Mouse (Mus musculus): Measurements from ENCODE around the gene Ermp1. TPM values are rescaled to one million over a fixed set of nuclear protein-coding genes. Genes with fewer than 3 reads are reported as not detected.
"Not testable (repeated sequence)": the region's sequence is repeated elsewhere in the genome, so short reads cannot be mapped to it uniquely, and the experiment has no call there.

The Ermp1 gene
- total RNA-seq, 2 experiments from 2014 or later = 36.5 to 38.9 TPM

GRCm38 (mm10) chr19:29612102-29612501, 36.1 kb downstream of the Ermp1 start:
- intact Hi-C loops (cut with DNase I) = no loop called here
- no peak for DNase-seq (ENCODE audit: extremely low spot score in 1 of 2, low spot score in 2 of 2)

GRCm38 (mm10) chr19:29610907-29611306, 37.3 kb downstream of the Ermp1 start:
- intact Hi-C loops (cut with DNase I) = no loop called here

GRCm38 (mm10) chr19:29608212-29608611, 40.0 kb downstream of the Ermp1 start:
- no peak for DNase-seq (ENCODE audit: extremely low spot score in 1 of 2, low spot score in 2 of 2)
- intact Hi-C loops (cut with DNase I) = no loop called here

More at GRCm38 (mm10) chr19:29610907-29611306, 37.3 kb downstream of the Ermp1 start:
- DNase-seq (ENCODE audit: extremely low spot score in 1 of 2, low spot score in 2 of 2) = no peak

- DNase-seq (ENCODE audit: extremely low spot score in 1 of 2, low spot score in 2 of 2) = no peak
- intact Hi-C loops (cut with DNase I) = no loop called here
Measured at GRCm38 (mm10) chr19:29607521-29607920, 40.7 kb downstream of the Ermp1 start.

- DNase-seq (ENCODE audit: extremely low spot score in 1 of 2, low spot score in 2 of 2) = no peak
- intact Hi-C loops (cut with DNase I) = no loop called here
Measured at GRCm38 (mm10) chr19:29604653-29605052, 43.6 kb downstream of the Ermp1 start.

GRCm38 (mm10) chr19:29603548-29604353, 44.5 kb downstream of the Ermp1 start:
- no peak for DNase-seq (ENCODE audit: extremely low spot score in 1 of 2, low spot score in 2 of 2)
- intact Hi-C loops (cut with DNase I) = no loop called here

GRCm38 (mm10) chr19:29598981-29599380, 49.2 kb downstream of the Ermp1 start:
- intact Hi-C loops (cut with DNase I) = no loop called here
- DNase-seq (ENCODE audit: extremely low spot score in 1 of 2, low spot score in 2 of 2) = no peak

GRCm38 (mm10) chr19:29596985-29597384, 51.2 kb downstream of the Ermp1 start:
- intact Hi-C loops (cut with DNase I) = no loop called here

GRCm38 (mm10) chr19:29596276-29596675, 51.9 kb downstream of the Ermp1 start:
- intact Hi-C loops (cut with DNase I) = no loop called here

More at GRCm38 (mm10) chr19:29596985-29597384, 51.2 kb downstream of the Ermp1 start:
- no peak for DNase-seq (ENCODE audit: extremely low spot score in 1 of 2, low spot score in 2 of 2)

GRCm38 (mm10) chr19:29593783-29594182, 54.4 kb downstream of the Ermp1 start:
- intact Hi-C loops (cut with DNase I); DNase-seq (ENCODE audit: extremely low spot score in 1 of 2, low spot score in 2 of 2): not testable (repeated sequence)

More at GRCm38 (mm10) chr19:29596276-29596675, 51.9 kb downstream of the Ermp1 start:
- DNase-seq (ENCODE audit: extremely low spot score in 1 of 2, low spot score in 2 of 2) = no peak

- intact Hi-C loops (cut with DNase I) = no loop called here
- no peak for DNase-seq (ENCODE audit: extremely low spot score in 1 of 2, low spot score in 2 of 2)
Measured at GRCm38 (mm10) chr19:29583734-29584133, 64.5 kb downstream of the Ermp1 start.

GRCm38 (mm10) chr19:29582439-29582838, 65.8 kb downstream of the Ermp1 start:
- intact Hi-C loops (cut with DNase I) = no loop called here
- no peak for DNase-seq (ENCODE audit: extremely low spot score in 1 of 2, low spot score in 2 of 2)

GRCm38 (mm10) chr19:29566512-29566911, 81.7 kb downstream of the Ermp1 start:
- intact Hi-C loops (cut with DNase I) = no loop called here
- DNase-seq (ENCODE audit: extremely low spot score in 1 of 2, low spot score in 2 of 2) = no peak

- intact Hi-C loops (cut with DNase I) = no loop called here
Measured at GRCm38 (mm10) chr19:29563258-29563779, 84.9 kb downstream of the Ermp1 start.

GRCm38 (mm10) chr19:29562603-29563002, 85.6 kb downstream of the Ermp1 start:
- intact Hi-C loops (cut with DNase I) = no loop called here

More at GRCm38 (mm10) chr19:29563258-29563779, 84.9 kb downstream of the Ermp1 start:
- DNase-seq (ENCODE audit: extremely low spot score in 1 of 2, low spot score in 2 of 2) = peak; percentile 31 to 53

GRCm38 (mm10) chr19:29562166-29562565, 86.0 kb downstream of the Ermp1 start:
- intact Hi-C loops (cut with DNase I) = no loop called here

More at GRCm38 (mm10) chr19:29562603-29563002, 85.6 kb downstream of the Ermp1 start:
- DNase-seq (ENCODE audit: extremely low spot score in 1 of 2, low spot score in 2 of 2) = no peak

More at GRCm38 (mm10) chr19:29562166-29562565, 86.0 kb downstream of the Ermp1 start:
- DNase-seq (ENCODE audit: extremely low spot score in 1 of 2, low spot score in 2 of 2) = no peak
